Mouse (Mus musculus) right cerebral cortex, postnatal 25 days (tissue): Measurements from ENCODE around the gene Zfp60.
"Not testable (repeated sequence)": the region's sequence is repeated elsewhere in the genome, so short reads cannot be mapped to it uniquely, and the experiment has no call there.

Source experiments
- DNase-seq: peaks from one replicate; pipeline ENCODE4 v3.0.0; 2022

Zfp60 gene

DNA sequence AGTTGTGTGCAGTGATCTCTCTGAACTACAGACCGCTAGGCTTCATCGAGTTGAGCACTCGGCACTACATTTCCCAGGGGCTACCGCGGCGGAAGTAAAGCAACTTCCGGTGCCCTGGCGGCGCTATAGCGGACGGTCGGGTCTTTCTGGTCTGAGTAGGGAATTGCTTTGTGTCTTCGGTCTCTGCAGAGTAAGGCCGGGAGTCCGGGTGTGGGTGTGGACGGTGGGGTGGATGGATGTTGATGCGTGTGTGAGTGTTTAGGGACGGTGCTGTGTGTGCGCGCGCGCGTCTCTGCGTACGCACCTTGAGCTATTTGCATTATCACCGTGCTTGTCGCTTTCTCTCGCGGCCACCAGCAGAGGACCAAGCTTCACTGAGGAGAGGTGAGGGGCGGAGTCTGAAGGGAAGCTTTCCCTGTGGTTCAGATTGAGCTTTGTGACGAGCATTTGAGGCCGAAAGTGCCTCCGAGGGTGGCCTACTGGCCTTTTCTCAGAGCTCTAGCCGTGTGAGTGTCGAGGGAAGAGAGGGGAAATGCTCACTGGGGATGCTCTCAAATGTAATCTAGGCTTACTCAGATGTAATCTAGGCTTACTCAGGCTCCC lies at the start of gene Zfp60:
Zfp60 (plus strand) TSS at position 109 of the 603 bp plus-strand sequence.
- DNase-seq: peak; percentile 87

DNA sequence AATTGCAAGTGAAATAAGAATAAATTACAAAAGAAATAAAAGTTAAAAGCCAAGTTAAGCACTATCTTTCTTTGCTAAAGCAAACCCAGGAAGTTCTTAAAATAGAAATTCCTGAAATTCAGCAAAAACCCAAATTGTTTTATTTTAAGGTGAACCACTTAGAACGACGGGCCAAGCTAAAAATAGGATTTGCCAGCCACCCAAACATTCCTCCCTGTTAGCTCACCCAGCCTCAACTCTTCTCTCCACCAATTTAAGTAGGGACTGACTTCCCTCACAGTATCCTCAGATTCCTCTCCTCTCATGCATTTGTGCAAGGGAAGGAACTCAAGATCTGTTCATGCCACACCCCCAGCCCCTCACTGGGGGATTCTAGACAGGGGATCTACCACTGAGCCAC lies 48.0 kb upstream of the Zfp60 start:
- no peak for DNase-seq

DNA sequence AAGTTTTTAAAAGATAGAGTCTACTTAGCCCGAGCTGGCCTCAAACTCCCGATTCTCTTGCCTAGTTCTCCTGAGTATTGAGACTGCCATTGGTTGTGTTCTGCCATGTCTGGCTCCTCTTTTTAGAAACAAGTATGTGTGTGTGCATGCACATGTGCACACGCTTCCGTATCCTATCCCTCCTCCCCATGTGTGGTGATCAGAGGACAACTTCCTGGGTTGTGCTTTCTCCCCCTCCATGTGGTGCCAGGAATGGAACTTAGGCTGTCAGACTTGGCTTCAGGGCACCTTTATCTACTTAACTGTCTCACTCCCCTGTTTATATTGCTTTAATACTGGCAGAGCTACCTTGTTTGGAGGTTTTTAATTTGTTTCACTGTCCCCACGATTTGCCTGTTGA lies 46.0 kb upstream of the Zfp60 start:
- DNase-seq: no peak

DNA sequence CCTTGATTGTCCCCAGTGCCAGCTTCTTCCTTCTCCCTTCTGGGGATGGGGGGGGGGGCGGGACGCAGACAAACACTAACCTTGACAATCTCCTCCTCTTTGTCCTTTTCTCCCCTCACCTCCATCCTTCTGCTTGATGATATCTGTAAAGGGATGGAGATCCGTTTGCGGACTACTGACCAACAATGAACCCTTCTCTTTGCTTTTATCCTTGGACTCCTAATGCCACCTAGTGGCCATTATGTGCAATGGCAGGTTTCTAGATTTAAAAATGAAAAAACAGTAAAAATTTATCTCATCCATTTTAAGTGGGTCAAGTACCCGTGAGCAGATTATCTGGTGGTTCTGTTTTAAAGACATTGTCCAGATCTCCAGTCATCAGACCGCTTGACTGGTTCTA lies 45.5 kb upstream of the Zfp60 start:
- no peak for DNase-seq

DNA sequence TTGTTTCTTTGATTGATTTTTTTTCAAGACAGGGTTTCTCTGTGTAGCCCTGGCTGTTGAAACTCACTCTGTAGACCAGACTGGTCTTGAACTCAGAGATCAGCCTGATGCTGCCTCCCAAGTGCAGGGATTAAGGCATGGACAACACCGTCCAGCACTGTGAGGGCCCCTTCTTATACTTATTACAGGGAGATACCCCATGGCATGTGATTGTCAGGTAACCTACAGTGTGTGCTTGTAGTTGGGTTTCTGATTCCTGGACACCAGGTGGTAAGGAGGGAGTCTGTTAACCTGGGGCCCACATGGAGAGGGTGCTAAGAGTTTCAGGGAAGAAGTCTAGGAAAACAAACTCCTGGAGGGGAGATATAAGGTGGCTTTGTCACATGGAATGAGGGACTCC lies 44.1 kb upstream of the Zfp60 start:
- no peak for DNase-seq

DNA sequence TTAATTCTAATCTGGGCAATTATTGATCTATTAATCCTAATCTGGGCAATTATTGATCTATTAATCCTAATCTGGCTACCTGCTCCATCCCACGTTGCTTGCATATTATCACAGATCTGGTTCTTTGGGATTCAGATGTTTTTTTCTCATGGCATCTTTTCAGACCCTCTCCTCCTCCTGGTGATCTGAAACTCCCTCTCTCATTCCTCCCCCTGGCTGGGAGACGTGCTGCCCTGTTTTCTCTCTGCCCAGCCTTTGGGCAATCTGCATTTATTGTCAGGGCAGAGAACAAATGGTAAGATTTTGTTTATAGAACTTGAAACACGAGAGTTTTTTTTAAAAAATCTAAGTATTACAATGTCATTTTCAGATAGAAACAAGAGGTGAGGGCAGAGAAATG lies 43.4 kb upstream of the Zfp60 start:
- DNase-seq: no peak

DNA sequence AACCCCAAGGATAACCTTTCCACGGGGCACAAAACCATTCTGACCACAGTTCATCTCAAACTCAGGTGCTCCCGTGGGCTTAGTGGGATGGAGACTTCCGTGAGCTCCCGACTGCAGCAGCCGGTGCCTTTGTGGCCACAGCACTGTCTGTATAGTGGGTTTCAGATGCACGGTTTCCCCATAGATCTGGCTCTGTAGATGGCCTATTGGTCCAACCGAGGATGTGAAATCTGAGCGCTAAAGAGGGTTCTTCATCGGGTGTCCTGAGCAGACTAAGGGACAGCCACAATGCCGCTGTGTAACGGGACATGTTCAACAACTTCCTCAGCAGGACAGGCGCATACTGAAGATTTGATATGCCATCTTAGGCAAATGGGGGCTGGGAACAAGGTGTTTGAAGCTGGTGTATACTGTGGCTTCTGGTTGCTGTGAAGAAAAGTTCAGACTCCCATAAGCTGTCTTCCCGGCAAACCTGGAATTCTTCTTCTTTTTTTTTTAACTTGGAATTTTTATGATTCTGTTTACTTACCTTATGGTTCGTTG lies 42.9 kb upstream of the Zfp60 start:
- DNase-seq: no peak

DNA sequence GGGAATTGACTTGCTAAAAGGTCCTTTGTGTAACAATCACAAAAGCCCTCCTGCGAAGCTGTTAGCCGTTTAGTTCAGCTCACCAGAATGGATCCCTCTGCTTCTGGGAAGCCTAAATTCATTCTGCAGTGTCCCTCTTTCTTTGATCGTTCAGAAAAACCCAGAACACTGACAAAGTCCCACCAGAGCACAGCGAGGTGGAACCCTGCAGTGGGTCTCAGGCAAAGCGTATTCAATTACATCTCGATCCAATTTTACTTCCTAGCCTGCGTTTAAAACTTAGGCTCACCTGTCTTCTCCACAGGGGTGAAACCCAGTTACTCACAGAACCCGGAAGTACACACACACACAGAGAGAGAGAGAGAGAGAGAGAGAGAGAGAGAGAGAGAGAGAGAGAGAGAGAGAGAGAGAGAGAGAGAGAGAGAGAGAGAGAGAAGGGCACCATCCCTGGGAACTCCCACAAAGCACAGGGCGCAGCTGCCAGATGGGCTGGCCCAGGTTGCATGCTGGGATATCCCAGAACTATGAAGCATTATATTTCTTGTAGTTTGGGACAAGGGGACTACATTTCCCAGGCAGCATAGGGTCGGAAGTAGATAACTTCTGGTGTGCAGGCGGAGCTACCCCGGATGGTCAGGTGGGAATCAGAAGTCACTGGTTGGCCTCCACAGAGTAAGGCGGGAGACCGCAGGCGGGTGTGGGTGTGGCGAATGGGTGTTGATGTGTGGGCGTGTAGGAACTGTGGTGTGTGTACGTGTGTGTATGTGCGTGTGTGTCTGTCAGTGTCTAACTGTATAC lies 42.2 kb upstream of the Zfp60 start, which contains the start of gene Zfp607b:
Zfp607b (plus strand) TSS at position 526 of the 798 bp plus-strand sequence.
- DNase-seq: peak; percentile 91

DNA sequence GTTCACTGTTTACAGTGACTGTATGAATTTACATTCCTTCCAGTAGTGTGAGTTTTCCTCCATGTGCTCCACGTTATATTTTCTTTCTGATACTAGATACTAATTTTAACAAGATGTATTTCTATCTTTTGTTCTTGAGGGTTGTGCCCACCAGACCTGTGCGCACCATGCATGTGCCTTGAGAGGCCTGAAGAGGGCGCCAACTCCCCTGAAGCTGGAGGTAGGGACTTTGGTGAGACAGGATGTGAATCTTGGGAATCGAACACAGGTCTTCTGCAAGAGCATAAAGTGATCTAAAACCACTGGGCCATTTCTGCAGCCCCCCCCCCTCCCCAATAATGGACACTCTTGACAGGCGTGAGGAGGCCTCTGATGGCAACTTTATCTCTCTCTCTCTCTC lies 40.1 kb upstream of the Zfp60 start:
- no peak for DNase-seq

DNA sequence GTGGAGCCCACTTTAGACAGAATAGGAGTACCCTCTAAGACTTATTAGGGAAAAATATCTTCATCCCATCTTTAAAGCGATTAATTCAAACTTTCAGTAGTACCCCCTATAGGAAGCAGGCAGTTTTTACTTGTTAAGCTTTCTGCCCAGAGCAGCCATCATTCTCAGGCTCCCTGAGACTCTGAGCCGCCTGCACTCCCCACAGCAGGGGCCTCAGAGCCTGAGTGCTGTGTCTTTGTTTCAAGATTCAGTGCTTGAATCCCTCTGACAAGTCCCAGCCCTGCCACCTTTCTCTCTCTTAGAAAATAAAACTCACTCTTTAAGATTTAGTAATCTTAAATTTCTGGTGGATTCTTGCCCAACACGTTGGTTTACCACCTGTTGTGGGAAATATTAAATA lies 34.5 kb upstream of the Zfp60 start:
- no peak for DNase-seq

DNA sequence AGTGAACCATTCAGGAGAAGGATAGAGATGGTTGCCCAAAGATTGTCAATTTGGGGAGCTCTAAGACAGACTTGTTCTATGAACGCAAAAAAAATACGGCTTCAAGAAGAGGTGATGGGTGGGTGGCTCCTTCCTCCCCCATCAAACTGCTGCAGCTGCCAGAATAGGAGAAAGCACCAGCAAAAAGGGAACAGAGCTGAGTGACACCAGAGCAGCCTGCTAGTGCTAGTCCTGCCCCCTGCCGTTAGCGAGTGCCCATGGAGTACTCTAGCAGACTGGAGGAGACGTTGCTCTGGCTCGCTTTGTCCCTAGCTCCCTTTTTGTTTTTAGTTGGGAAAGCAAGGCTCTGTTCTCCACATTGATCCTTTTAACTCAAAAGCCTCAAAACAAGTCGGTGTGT lies 20.8 kb upstream of the Zfp60 start:
- no peak for DNase-seq

DNA sequence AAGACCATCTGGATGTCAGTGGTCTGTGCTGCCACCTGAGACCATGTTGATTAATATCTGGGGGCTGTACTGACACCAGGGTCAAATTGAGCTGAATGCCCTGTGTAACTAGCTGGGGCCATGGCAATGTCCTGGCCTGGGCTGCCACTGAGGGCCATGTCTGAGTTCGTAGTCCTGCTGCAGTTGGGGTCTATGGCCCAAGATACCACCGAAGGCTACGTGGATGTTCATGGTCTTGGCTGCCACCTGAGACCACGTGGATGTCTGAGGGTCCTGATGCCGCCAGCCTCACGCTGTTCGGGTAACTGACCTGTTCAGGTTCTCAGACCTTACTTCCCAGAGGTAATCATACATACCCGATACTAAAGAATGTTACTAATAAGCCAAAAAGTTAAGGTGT lies 9.2 kb upstream of the Zfp60 start:
- no peak for DNase-seq

DNA sequence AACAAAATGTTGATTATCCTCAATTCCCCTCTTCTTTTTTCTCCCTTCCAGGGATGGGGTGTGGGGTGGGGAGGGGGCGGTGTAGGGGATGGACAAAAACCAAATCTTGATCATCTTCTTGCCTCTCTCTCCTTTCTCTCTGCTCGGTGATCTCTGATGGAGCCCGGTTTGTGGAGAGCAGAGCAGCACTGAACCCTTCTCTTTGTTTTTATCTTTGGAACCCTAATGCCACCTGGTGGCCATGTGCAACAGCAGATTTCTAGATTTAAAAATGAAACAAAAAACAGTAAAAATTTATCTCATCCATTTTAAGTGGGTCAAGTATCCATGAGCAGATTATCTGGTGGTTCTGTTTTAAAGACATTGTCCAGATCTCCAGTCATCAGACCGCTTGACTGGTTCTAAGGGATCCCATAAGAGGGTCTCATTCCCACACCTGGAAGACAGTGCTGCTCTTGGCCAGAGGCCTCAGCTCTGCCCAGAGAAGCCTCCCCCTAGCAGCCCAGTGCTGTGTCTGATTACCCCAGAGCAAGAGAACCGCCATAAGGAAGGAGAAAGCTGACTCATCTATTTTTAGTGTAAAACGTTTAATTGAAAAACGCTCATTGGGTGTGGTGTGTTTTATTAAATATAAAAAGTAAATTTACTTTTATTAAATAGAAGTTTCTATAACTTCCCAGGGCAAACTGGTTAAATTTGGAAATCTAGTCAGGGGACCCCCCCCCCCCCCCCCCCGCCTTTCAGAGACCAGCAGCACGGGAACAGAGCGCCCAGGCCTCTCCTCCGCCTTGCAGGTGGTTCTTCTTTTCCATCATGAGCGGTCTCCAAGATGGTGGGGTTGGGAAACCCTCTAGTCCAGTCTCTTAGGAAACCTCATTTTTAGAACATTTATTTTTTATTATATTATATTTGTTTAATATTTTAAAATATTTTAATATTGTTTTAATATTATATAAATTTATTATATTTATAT lies 5.3 kb upstream of the Zfp60 start:
- peak; percentile 13 for DNase-seq

DNA sequence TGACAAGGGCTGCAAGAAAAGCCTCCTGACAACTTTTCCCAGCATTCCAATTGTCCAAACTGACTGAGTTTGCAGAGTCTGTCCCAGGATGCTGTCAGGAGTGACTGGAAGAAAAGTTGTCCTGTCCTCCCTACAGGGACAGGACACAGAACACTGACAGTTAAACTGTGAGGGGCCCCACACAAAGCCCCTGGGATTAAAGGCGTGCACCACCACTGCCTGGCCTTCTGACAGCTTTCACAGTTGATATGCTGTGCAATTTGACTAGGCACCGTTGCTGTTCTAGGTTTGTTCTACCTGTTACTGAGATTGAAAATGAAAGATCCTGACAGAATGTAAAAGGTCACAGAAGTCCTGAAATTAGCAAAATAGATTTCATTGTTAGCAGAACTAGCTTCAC lies 3.7 kb upstream of the Zfp60 start:
- no peak for DNase-seq

DNA sequence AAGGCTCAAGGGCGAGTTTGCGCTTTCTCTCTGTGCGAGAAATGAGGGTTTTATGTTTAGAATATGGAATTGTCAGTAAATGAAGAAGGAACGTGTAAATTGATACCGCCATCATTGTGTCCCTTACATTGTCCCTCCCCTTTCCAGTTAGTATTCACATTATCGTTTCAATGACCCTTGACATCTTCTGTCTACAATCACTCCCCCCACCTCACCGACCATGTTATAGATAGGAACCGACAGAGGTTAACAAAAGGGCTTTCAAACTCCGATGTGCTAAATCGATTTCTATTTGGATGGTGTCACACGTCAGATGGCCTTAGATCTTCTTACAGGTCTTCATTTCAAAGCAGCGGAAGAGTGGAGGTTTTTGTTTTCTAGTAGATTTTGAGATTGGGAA lies 757 bp downstream of the Zfp60 start:
- no peak for DNase-seq

DNA sequence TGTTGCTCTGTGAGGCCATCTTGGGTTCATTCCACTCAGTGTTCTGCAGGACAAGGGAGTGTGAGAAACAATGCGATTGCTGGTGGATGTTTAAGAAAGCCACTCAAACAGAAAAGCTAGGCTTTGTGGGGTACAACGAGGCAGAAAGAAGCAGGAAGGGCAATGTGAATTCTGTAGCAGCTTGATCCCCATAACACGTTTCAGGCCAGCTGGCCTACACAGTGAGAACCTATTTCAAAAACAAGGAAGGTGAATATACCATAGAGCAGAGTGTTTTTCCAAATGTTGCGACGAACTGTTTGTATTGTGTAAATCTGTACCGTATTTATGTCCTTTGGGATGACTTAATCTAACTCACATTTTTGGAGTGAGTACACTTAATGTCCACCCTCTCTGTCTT lies 1.3 kb downstream of the Zfp60 start:
- no peak for DNase-seq

DNA sequence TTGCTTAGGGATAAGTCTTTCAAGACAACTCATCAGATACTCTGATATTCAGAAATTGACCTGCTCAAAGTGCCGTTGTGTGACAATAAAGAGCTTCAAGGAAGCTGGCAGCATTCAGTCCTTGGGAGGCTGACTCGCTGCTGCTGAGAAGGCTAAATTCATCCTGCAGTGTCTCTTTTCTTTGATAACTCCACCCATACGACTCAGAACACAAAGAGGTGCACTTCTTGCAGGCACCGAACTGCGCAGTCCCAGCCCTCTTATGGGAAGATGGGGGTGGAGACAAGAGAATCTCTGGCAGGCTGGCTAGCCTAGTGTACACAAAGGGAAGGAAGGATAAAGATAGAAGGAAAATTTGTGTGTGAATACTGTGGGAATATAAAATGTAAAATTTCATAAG lies 4.3 kb downstream of the Zfp60 start:
- DNase-seq: no peak

DNA sequence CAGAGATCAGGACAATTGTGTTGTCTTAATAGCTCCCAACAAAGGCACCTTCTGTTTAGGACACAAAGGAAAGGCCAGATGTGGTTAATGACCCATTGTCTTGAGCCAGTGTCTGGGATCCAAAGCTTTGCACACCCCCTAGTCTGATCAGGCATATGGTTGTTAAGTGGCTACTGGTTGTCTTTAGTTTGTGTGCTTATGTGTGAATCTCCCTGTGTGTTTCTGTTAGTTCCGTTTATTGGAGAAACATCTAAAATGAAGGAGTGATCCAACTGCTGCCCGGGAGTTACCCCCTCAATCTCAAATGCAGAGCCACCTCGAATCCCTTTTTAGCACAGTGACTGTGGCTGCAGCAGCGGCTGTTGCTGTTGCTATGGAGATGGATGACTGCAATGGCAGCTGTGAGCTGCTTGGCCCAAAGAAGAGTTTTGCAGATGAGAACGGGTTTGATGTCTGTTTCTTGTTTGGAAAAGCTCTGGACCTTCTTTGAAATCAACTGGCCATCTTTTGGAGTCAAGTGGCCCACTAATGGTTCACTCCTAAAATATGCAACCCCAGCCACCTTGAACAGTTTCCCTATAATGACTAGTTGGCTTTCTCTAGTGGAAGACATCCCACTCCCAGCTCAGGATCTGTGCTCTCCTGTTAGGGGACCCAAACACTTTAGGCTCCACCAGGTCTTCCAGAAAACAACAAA lies 25.3 kb downstream of the Zfp60 start:
- peak; percentile 29 for DNase-seq

DNA sequence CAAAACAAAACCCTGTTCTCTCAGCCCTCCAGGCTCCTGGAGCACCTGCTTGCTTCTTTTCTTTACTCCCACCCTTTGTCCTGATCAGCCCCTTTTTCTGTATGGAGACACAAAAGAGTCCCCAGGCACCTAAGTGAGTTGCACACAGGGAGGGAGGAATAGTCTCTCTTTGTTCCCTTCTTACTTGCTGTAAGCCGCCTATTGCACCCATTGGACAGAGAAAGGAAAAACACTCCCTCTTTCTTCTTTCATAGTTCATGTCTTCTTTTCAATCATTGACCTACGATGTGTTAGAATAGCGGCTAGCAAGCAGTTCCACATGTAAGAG lies 25.8 kb downstream of the Zfp60 start:
- no peak for DNase-seq

DNA sequence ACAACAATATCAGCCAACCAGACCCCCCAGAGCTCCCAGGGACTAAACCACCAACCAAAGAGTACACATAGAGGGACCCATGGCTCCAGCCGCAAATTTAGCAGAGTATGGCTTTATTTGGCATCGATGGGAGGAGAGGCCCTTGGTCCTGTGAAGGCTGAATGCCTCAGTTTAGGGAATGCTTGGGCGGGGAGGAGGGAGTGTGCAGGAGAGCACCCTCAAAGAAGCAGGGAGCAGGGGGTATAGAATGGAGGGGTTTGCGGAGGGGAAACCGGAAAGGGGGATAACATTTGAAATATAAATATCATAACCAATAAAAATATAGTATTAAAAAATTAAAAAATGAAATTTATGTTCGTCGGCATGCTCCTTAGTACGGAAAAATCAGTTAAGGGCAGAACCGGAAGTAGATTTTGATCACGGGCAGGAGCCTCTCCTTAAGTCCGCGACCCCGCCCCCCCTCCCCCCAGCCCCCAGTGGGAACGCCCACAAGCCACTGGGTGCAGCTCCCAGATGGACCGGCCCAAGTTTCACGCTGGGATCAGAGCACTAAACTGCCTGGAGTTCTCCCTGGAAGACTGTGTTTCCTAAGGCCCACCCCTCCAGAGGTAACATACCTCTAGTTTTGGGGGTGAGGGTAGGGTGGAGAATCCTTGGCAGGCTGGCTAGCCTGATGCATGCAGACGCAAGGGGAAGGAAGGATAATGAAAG lies 34.1 kb downstream of the Zfp60 start:
- no peak for DNase-seq

DNA sequence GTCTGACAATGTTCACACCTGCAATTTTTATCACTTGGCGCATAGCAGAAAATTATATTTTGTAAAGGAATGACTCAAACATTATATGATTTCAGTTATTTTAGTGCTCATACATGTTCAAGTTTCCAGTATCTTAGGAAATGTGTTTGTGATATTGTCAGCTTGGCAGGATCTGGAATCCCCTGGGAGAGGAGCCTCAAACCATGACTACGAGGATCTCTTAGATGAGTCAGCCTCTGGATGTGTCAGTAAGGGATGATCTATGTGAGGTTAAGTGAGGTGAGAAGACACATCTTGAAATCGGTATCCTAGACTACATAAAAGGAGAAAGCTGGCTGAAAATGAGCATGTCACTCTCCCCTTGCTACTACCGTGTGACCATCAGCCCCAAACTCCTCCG lies 58.1 kb downstream of the Zfp60 start:
- no peak for DNase-seq

DNA sequence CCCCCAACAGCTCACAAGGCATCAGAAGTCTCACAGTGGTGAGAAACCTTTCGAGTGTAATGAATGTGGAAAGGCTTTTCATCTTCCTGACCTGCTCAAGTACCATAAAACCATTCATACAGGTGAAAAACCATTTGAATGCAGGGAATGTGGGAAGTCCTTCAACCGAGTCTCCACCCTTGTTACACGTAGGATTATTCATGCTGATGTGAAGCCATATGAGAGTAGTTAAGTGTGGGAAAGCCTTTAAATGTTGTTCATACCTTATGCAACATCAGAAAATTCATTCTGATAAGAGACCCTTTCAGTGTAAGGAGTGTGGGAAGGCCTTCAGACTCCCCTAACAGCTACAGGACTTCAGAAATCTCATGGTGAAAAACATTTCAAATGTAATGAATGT lies 62.7 kb downstream of the Zfp60 start:
- DNase-seq: not testable (repeated sequence)
